Mouse (Mus musculus): ENCODE measurements around the gene B4gat1. TPM values are rescaled to one million over a fixed set of nuclear protein-coding genes. Genes with fewer than 3 reads are reported as not detected.
"Not testable (repeated sequence)": the region's sequence is repeated elsewhere in the genome, so short reads cannot be mapped to it uniquely, and the experiment has no call there.

B4gat1 gene
- polyA plus RNA-seq, 3 experiments from 2014 or later, result 10.3 to 12.5 (median 10.4) TPM

DNA sequence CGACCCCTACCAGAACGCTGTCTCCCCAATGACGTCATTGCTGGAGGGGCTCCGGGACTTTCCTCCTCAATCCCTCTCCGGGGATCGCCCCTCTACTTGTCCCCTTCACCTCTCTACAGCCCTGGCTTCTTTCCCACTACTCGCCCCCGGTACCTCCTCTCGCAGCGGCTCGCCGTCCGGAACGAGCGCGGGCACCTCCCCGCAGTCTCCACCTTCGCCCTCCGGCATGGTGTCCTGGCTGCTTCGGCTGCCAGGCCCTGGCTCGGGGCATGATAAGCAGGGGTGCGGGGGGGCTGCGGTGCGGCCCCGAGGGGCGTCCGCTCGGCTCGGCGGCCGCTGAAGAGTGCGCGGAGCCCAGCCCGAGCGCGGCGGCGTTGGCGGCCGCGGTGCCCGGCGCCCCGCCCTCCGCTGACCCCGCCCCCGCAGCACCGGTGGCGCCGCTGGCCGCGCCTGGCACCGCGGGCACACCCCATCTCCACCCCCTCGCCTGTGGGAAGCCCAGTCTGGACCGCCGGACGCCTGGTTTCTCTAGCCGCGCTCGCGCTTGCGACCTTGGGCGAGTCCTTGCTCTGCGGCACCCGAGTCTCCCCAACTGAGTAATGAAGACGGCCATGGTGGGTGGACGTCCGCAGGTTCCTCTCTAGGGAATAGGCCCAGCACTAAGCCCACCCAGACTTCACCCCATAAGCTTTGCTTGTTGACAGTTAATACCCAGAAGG lies 46.7 kb downstream of the B4gat1 start, which contains the start of gene Tmem151a:
Tmem151a (minus strand) TSS at position 387 of the 719 bp plus-strand sequence.
- no peak for ATAC-seq

DNA sequence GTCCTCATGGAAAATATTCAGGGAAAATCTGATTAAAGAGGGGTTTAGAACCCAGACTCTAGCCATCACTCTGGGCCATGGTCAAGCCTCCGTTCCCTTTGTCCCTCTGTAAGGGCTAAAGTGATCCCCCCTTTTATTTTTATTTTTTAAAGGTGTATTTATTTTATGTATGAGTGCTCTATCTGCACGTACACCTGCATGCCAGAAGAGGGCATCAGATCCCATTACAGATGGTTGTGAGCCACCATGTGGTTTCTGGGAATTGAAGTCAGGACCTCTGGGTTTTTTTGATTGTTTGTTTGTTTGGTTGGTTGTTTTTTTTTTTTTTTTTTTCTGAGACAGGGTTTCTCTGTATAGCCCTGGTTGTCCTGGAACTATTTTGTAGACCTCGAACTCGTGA lies 47.9 kb downstream of the B4gat1 start:
- ATAC-seq, result not testable (repeated sequence)

DNA sequence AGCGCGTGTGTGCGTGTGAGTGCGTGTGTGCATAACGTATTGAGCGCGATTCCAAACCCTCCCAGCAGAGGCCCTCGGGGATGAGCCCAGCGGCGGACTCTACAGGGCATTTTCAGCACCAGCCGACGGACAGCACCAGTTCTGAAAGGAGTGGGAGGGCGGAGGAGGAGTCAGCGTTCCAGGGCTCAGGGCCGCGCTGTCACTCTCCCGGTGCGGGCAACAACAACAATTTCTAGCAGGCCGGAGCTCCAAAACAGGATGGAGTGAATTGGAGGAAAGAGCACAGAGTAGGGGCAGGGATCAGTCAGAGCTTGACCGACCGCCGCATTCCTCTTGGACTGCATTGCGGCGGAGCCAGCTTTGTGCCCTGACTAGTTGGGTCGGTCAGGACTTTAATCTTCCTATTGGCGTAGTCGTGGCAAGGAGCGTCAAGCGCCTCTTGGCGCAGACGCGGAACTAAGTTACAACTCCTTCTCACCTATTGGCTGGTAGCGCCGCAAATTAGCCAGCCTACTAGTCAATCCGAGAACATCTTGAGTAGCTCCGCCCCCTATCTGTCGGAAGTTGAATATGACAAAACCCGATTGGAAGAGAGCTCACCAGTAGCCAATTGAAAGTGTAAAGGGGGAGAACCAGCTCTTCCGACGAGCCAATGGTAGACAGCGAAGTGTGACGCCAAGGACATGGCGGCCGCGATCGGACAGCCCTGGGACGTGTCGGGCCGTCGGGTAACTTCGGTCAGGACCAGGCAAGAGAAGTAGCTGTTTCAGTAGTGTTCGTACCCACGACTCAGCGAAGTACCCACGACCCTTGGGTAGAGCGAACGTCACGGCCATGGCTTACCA lies 49.5 kb downstream of the B4gat1 start, which contains the start of gene Yif1a:
Yif1a (plus strand) TSS at position 655 of the 845 bp plus-strand sequence.
- ATAC-seq, result peak; percentile 95

DNA sequence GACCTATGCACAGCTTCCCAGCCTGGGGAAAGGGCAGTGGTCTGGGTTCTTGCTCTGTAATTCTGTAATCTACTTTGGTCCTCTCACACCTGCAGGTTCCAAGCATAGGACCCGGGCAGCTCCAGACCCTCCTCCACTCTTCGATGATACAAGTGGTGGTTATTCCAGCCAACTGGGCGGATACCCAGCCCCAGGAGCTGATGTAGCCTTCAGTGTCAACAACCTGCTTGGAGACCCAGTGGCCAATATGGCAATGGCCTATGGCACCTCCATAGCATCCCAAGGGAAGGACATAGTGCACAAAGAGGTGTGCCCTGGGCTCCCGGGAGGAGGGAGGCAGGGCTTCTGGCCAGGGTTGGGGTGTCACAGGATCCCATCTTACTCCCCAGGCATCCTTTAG lies 50.7 kb downstream of the B4gat1 start:
- ATAC-seq, result no peak

Other genes starting within 250 kb of the B4gat1 start
- 10 to 100 TPM; 30.3 to 45.0 (median 35.3) TPM for gene Rbm4, start 244.9 kb upstream of the B4gat1 start, polyA plus RNA-seq (2017; shearing (Covaris generic))
- gene Gm21992, start 227.2 kb upstream of the B4gat1 start, polyA plus RNA-seq (2017; shearing (Covaris generic)), result 10 to 100 TPM; 32.0 to 43.4 (median 35.6) TPM
- 10 to 100 TPM; 18.8 to 43.7 (median 19.1) TPM for gene Rbm14, start 227.2 kb upstream of the B4gat1 start, polyA plus RNA-seq (2017; shearing (Covaris generic))
- 10 to 100 TPM; 47.2 to 94.6 (median 80.5) TPM for gene Ccs, start 199.5 kb upstream of the B4gat1 start, polyA plus RNA-seq (2017; shearing (Covaris generic))
- gene Ccdc87, start 199.5 kb upstream of the B4gat1 start, polyA plus RNA-seq (2017; shearing (Covaris generic)), result not detected
- 1 to 10 TPM in 2 of 3 experiments, not detected in 1; 2.2 to 5.0 TPM for gene Ctsf, start 183.7 kb upstream of the B4gat1 start, polyA plus RNA-seq (2017; shearing (Covaris generic))
- under 1 TPM in 1 of 3 experiments, not detected in 2; 0.36 TPM for gene Actn3, start 160.9 kb upstream of the B4gat1 start, polyA plus RNA-seq (2017; shearing (Covaris generic))
- 1 to 10 TPM; 5.1 to 6.7 (median 6.7) TPM for gene Zdhhc24, start 160.2 kb upstream of the B4gat1 start, polyA plus RNA-seq (2017; shearing (Covaris generic))
- gene Bbs1, start 132.2 kb upstream of the B4gat1 start, polyA plus RNA-seq (2017; shearing (Covaris generic)), result 1 to 10 TPM in 1 of 3 experiments, under 1 TPM in 1, not detected in 1; 0.41 to 1.0 TPM
- gene Dpp3, start 110.5 kb upstream of the B4gat1 start, polyA plus RNA-seq (2017; shearing (Covaris generic)), result 10 to 100 TPM; 45.9 to 56.8 (median 47.7) TPM
- gene Peli3, start 95.7 kb upstream of the B4gat1 start, polyA plus RNA-seq (2017; shearing (Covaris generic)), result under 1 TPM in 1 of 3 experiments, not detected in 2; 0.39 TPM
- 10 to 100 TPM; 76.1 to 89.6 (median 87.7) TPM for gene Mrpl11, start 76.7 kb upstream of the B4gat1 start, polyA plus RNA-seq (2017; shearing (Covaris generic))
- 1 to 10 TPM in 2 of 3 experiments, under 1 TPM in 1; 0.60 to 1.9 (median 1.4) TPM for gene Npas4, start 48.5 kb upstream of the B4gat1 start, polyA plus RNA-seq (2017; shearing (Covaris generic))
- gene Slc29a2, start 15.0 kb upstream of the B4gat1 start, polyA plus RNA-seq (2017; shearing (Covaris generic)), result 1 to 10 TPM in 2 of 3 experiments, under 1 TPM in 1; 0.20 to 2.4 (median 1.7) TPM
- under 1 TPM; 0.41 to 0.81 (median 0.44) TPM for gene AC124502.3, start 65 bp downstream of the B4gat1 start, polyA plus RNA-seq (2017; shearing (Covaris generic))
- gene Brms1, start 2.5 kb downstream of the B4gat1 start, polyA plus RNA-seq (2017; shearing (Covaris generic)), result 100 to 1,000 TPM in 2 of 3 experiments, 10 to 100 TPM in 1; 98.2 to 118 (median 109) TPM
- gene Rin1, start 11.7 kb downstream of the B4gat1 start, polyA plus RNA-seq (2017; shearing (Covaris generic)), result under 1 TPM in 1 of 3 experiments, not detected in 2; 0.19 TPM
- gene Cd248, start 29.3 kb downstream of the B4gat1 start, polyA plus RNA-seq (2017; shearing (Covaris generic)), result not detected
- not detected for gene Tmem151a, start 46.7 kb downstream of the B4gat1 start, polyA plus RNA-seq (2017; shearing (Covaris generic))
- gene Yif1a, start 49.7 kb downstream of the B4gat1 start, polyA plus RNA-seq (2017; shearing (Covaris generic)), result 10 to 100 TPM; 45.7 to 65.4 (median 46.2) TPM
- gene Cnih2, start 59.7 kb downstream of the B4gat1 start, polyA plus RNA-seq (2017; shearing (Covaris generic)), result under 1 TPM in 2 of 3 experiments, not detected in 1; 0.50 to 0.59 TPM
- gene Rab1b, start 68.2 kb downstream of the B4gat1 start, polyA plus RNA-seq (2017; shearing (Covaris generic)), result 100 to 1,000 TPM in 2 of 3 experiments, 10 to 100 TPM in 1; 83.1 to 152 (median 102) TPM
- gene Klc2, start 79.7 kb downstream of the B4gat1 start, polyA plus RNA-seq (2017; shearing (Covaris generic)), result 1 to 10 TPM; 4.4 to 5.0 (median 4.7) TPM
- gene Pacs1, start 234.3 kb downstream of the B4gat1 start, polyA plus RNA-seq (2017; shearing (Covaris generic)), result 10 to 100 TPM; 11.8 to 19.8 (median 19.2) TPM